Mouse (Mus musculus) neural tube, embryonic 12.5 days (tissue): ENCODE data around the gene S1pr5. TPM values are rescaled to one million over a fixed set of nuclear protein-coding genes. Genes with fewer than 3 reads are reported as not detected.
"Not testable (repeated sequence)": the region's sequence is repeated elsewhere in the genome, so short reads cannot be mapped to it uniquely, and the experiment has no call there.

Source experiments
- ATAC-seq: fragments of 200-750 bp; cut with Nextera tagmentation; 2 replicates; pipeline ENCODE4 v1.8.0; 2017; ENCODE audit warnings: low read depth, mild to moderate bottlenecking, moderate TSS enrichment, moderate library complexity; ENCODE audit not compliant: low FRiP score
- H3K27ac ChIP-seq: fragments of 300-500 bp; sonication (generic); 2 replicates; pipeline ENCODE4 v1.5.1; 2016
- H3K27me3 ChIP-seq: fragments of 300-500 bp; sonication (generic); replicated peaks from 2 replicates; pipeline ENCODE4 v1.6.1; 2016; ENCODE audit warnings: mild to moderate bottlenecking
- H3K36me3 ChIP-seq: fragments of 300-500 bp; sonication (generic); 2 replicates; pipeline ENCODE4 v1.6.1; 2016; ENCODE audit warnings: mild to moderate bottlenecking
- H3K4me1 ChIP-seq: fragments of 300-500 bp; sonication (generic); 2 replicates; pipeline ENCODE4 v1.6.1; 2016
- H3K4me2 ChIP-seq: fragments of 300-500 bp; sonication (generic); replicated peaks from 2 replicates; pipeline ENCODE4 v1.6.1; 2016; ENCODE audit warnings: mild to moderate bottlenecking
- H3K4me3 ChIP-seq: fragments of 300-500 bp; sonication (generic); 2 replicates; pipeline ENCODE4 v1.5.1; 2016
- H3K9ac ChIP-seq: fragments of 300-500 bp; sonication (generic); 2 replicates; pipeline ENCODE4 v1.6.1; 2016; ENCODE audit warnings: mild to moderate bottlenecking
- H3K9me3 ChIP-seq: fragments of 300-500 bp; sonication (generic); 2 replicates; pipeline ENCODE4 v1.6.1; 2016; ENCODE audit warnings: mild to moderate bottlenecking
- WGBS: fragments of 180-500 bp; shearing (Covaris S2); methylation state at CpG from one replicate; pipeline ENCODE4 v1.1.7; 2016; 5-methylcytosine and 5-hydroxymethylcytosine counted together
- polyA plus RNA-seq: library from polyadenylated mRNA; unstranded; fragments of >200 nt; fragmentation: Nextera tagmentation; extraction: Ambion mirVana; gene quantifications from 2 replicates; pipeline ENCODE4 v1.2.1, GENCODE M21; 2016

Gene S1pr5
- polyA plus RNA-seq, result 1.5 and 2.0 TPM in 2 replicates

DNA sequence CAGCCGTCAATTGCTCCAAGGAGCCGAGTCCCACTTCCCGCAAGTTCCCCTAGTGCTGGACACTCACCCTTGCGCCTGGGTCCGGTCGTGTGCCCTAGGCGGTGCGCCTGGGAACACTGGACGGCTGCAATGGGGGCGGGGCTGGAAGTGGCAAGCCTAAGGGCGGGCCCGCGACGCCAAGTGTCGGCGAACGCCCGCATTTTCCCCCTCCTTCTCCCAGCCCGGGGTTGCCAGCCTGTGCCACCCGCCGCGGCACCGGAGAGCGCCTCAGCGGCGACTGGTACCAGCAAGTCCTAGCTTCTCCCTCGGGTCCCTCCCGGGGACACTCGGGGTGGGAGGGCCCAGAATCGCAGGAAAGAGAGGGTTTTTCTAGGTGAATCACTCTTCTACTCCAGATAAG is at the start of gene S1pr5:
Gene S1pr5, minus strand, starts transcription at position 118 of the 400 bp plus-strand sequence.
- Histone ChIP-seq H3K4me1 (peaks cover 24% of the 10 kb centered on the region), H3K4me3 (peak within 1 kb of the TSS; percentile 14; the same call in 1 of the 2 replicates), H3K27ac (no peak within 1 kb of the TSS), H3K9me3 (no peaks in the 10 kb centered on the region), H3K27me3 (peaks cover 78% of the 10 kb centered on the region), H3K9ac (no peak within 1 kb of the TSS), H3K4me2 (peak within 1 kb of the TSS; percentile 45), H3K36me3 (no peaks in the 10 kb centered on the region)
- WGBS, result under 1% methylated on average over 20 of the region's 30 CpGs
- ATAC-seq, result no peak

DNA sequence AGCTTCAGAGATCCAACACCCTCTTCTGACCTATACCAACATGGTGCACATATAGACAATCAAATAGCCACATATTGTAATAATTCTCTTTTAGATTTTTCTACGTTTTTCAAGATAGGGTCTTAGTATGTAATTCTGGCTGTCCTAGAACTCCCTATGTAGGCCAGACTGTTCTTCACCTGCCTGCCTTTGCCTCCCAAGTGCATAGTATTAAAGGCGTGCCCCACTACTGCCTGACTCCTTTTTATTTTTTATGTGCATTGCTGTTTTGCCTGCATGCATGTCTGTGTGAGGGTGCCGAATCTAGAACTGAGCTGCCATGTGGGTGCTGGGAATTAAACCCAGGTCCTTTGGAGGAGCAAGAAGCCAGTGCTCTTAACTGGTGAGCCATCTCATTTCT is 44.0 kb upstream of the S1pr5 start:
- no peaks in the 10 kb centered on the region for H3K27me3 ChIP-seq
- ATAC-seq, result no peak
- H3K4me3 ChIP-seq, result no peak overlapping the region
- no peak overlapping the region for H3K27ac ChIP-seq
- H3K4me2 ChIP-seq, result no peak overlapping the region
- WGBS, result 93% methylated on average over 3 of the region's 3 CpGs
- no peaks in the 10 kb centered on the region; the same call in 1 of the 2 replicates for H3K36me3 ChIP-seq
- no peak overlapping the region for H3K9ac ChIP-seq
- peaks cover 21% of the 10 kb centered on the region for H3K4me1 ChIP-seq
- H3K9me3 ChIP-seq, result no peaks in the 10 kb centered on the region

DNA sequence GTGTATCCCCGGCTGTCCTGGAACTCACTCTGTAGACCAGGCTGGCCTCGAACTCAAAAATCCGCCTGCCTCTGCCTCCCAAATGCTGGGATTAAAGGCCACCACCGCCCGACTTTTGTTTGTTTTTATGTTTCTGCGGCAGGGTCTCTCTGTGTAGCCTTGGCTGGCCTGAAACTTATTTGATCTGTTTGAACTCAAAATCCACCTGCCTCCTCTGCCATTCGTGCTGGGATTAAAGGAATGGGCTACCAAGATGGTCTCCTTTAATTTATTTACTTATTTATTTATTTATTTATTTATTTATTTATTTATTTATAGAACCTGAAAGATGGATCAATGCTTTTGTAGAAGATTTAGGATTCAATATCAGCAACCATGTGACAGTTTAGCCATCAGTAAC is 43.6 kb upstream of the S1pr5 start:
- Histone ChIP-seq H3K27ac (0 out of 2 replicates have a peak overlapping the region, but pooled peaks have one; percentile 57), H3K9ac (0 out of 2 replicates have a peak overlapping the region, but pooled peaks have one; percentile 8), H3K4me2 (peak overlapping the region; percentile 89), H3K4me3 (peak overlapping the region; percentile 35; the same call in 1 of the 2 replicates), H3K4me1 (peaks cover 25% of the 10 kb centered on the region)
- not testable (repeated sequence) for H3K36me3 ChIP-seq, H3K27me3 ChIP-seq, ATAC-seq, H3K9me3 ChIP-seq
- WGBS, result 17% methylated on average over 7 of the region's 7 CpGs

DNA sequence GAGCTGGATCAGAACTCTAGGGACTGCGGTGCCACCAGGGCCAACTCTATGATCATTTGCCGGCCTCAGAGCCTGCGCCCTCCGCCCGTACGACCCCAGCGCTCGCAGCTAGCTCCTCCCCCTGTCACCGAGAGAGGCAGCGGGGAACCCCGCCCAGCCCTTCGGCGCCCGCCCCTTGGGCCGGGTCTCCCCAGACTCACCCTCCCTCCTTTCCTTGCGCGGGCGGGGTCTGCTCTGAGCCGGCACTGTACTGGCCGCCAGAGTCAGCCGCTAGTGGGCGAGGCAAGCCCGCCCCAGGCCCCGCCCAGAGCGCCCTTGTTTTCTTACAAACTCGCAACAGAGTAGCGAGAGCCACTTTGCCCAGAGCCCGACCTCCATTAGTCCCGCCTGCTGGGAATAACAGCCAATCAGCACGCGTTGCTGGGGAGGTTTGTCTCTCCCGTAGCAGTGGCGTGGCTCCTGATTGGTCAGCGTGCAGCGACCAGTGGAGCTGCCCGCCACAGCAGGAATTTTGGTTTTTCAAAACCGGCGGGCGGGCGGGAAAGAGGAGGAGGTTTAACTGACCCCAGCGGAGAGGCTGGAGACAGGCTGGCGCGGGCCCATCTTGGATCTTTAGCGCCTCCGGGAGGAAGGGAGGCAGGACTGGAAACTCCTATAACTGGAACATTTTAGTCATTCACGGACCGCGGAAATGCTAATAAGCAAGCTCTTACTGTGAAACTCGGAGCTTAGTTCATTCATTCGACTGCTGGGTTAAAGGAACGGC is 43.0 kb upstream of the S1pr5 start, which contains the start of gene Cdkn2d:
Gene Cdkn2d, minus strand, starts transcription at position 386 of the 766 bp plus-strand sequence.
- ATAC-seq, result peak; percentile 96
- Histone ChIP-seq H3K4me3 (peak within 1 kb of the TSS; percentile 63), H3K27me3 (no peaks in the 10 kb centered on the region), H3K4me1 (peaks cover 32% of the 10 kb centered on the region), H3K27ac (peak within 1 kb of the TSS; percentile 74), H3K9ac (peak within 1 kb of the TSS; percentile 73), H3K9me3 (no peaks in the 10 kb centered on the region), H3K4me2 (peak within 1 kb of the TSS; percentile 89), H3K36me3 (no peaks in the 10 kb centered on the region; the same call in 1 of the 2 replicates)
- WGBS, result under 1% methylated on average over 51 of the region's 51 CpGs

DNA sequence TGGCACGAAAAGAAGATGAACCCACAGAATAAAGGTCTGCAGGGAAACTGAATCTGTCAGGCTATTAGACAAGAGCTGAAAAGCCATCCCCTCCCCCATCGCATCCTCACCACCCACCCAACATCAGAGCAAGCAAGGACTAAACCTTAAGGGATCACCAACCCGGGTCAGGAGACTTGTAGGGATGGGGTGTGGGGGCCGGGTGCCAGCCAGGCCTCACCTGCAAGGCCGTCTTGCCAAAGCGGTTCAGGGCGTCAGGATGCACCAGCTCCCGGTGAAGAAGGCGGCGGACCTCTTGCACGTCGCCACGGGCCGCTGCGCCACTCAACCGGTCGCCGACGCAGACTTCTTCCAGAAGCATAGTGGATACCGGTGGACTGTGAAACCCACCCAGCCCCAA is 42.3 kb upstream of the S1pr5 start:
- Histone ChIP-seq H3K9ac (peak overlapping the region; percentile 73), H3K36me3 (no peaks in the 10 kb centered on the region; the same call in 1 of the 2 replicates), H3K4me2 (peak overlapping the region; percentile 89), H3K4me1 (peaks cover 32% of the 10 kb centered on the region), H3K27ac (peak overlapping the region; percentile 74), H3K27me3 (no peaks in the 10 kb centered on the region), H3K4me3 (peak overlapping the region; percentile 63), H3K9me3 (no peaks in the 10 kb centered on the region)
- ATAC-seq, result peak; percentile 10
- whole genome bisulfite sequencing, result under 1% methylated on average over 20 of the region's 20 CpGs

DNA sequence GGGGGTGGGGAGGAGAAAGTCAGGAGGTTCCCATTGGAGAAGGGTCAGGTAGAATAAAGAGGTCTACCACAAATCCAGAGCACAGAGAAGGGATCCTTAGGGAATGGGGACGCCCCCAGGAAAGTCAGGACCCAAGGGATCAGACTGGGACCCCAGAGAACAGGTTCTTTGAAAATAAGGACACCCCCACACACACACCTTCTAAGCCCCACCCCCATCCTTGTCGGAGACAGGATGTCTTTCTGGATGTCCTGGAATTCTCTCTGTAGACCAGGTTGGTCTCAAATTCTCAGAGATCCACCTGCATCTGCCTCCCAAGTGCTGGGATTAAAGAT is 41.1 kb upstream of the S1pr5 start:
- H3K9me3 ChIP-seq, result no peaks in the 10 kb centered on the region
- WGBS, result 79% methylated on average over 2 of the region's 2 CpGs

DNA sequence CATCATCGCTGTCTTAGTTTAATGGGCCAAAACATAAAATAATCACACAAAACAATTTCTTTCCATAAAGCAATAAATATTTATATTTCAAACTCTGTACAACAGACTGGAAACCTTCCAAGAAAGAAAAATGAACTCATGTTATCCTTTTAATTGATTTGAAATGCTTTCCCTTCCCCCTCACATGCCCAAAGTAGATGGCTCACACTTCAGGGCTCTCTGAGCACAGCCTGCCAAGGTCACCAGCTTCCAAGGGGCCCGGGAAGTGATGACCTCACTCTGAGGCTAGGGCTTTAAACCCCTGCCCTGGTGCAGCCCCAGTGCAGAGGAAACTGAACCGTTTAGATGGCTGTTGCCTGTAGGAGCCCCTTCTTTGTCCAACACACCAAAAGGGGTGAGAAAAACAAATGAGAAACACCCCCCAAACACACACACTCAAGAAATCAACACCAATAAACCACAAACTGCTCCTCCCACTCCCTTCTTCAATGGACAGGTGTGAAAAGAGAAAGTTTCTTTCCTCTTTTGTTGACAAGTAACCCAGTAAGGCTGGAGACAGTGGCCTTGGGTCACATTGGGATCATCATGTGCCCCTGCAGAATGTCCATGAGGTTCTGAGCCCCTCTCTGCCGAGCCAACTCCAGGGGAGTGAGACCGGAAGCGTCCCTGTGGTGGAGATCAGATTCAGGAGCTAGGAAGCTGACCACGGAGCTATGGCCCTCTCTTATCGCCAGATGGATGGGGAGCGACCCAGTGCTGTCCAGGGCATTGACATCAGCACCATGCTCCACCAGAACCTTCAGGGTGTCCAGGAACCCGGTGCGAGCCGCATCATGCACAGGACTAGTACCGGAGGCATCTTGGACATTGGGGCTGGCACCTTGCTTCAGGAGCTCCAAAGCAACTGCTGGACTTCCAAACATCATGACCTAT is 40.4 kb upstream of the S1pr5 start:
- Histone ChIP-seq H3K36me3 (peaks cover 14% of the 10 kb centered on the region), H3K27ac (no peak overlapping the region), H3K27me3 (no peaks in the 10 kb centered on the region), H3K4me3 (peak overlapping the region; percentile 70), H3K9ac (0 out of 2 replicates have a peak overlapping the region, but pooled peaks have one; percentile 71), H3K4me1 (peaks cover 32% of the 10 kb centered on the region), H3K4me2 (peak overlapping the region; percentile 89), H3K9me3 (no peaks in the 10 kb centered on the region)
- 78% methylated on average over 13 of the region's 13 CpGs for WGBS
- no peak for ATAC-seq

More for the DNA sequence above, 41.1 kb upstream of the S1pr5 start:
- Histone ChIP-seq H3K4me1 (peaks cover 32% of the 10 kb centered on the region), H3K27ac (no peak overlapping the region), H3K9ac (no peak overlapping the region), H3K4me3 (peak overlapping the region; percentile 63; the same call in 1 of the 2 replicates), H3K4me2 (peak overlapping the region; percentile 89), H3K36me3 (peaks cover 8% of the 10 kb centered on the region), H3K27me3 (no peaks in the 10 kb centered on the region)
- no peak for ATAC-seq

DNA sequence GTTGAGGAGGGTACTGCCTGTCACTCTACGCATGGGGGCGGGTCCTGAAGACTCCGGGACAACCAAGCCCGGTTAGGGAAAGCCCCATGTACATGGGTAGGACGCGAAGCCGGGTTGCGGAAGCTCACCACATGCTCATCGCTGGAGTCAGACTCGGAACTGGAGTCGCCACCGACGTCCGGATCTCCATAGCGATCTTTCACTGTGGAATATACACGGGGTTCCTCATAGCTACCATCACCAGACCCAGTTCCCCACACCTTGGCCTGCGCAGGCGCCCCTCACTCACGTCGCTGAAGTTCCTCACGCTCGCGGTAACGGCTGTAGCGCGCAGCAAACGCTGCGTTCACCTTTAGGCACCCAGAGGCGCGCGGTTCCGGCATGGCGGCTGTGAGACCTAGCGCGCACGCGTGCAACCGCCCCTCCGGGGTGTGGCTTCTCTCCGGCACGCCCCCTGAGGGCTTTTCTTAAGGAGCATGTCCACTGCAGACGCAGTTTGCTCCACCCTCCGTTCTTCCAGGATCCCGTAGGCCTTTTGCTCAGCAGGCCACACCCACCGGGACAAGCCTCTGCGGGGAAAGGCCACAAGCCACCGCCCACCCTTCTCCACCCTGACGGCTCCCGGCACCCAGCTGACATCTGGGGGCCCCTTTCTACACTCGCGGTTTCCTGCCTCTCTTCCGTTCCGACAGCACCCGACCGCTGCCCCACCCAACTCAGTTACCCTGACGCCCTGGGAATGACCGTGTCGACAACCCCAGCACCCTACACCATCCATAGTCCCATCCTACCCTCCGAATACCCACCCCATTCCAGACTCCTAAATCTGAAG is 39.5 kb upstream of the S1pr5 start, which contains the start of gene Kri1:
Gene Kri1, minus strand, starts transcription at position 399 of the 832 bp plus-strand sequence.
- H3K4me2 ChIP-seq, result peak within 1 kb of the TSS; percentile 89
- H3K9ac ChIP-seq, result peak within 1 kb of the TSS; percentile 71
- peak within 1 kb of the TSS; percentile 70 for H3K4me3 ChIP-seq
- no peak within 1 kb of the TSS for H3K27ac ChIP-seq
- 1% methylated on average over 59 of the region's 59 CpGs for WGBS
- H3K27me3 ChIP-seq, result no peaks in the 10 kb centered on the region
- peaks cover 32% of the 10 kb centered on the region for H3K4me1 ChIP-seq
- H3K36me3 ChIP-seq, result peaks cover 17% of the 10 kb centered on the region
- H3K9me3 ChIP-seq, result no peaks in the 10 kb centered on the region
- ATAC-seq, result peak; percentile 54

DNA sequence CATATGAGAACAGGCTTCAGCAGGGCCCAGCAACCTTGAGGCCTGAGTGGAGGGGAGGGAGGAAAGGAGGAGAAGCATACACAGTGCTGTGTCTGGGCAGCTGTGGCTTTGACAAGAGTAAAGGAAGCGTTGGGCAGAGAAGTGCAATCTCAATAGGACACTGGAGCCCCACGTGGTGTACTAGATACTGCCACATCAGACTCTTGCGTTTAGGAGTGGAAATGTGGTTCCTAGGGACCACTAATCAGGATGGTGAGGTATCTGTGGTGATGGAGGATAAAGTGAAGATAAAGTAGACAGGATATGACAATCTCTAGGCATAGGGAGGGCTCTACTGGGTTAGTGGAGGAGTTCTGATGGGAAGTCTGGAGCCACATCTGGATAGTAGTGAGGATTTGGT is 38.5 kb upstream of the S1pr5 start:
- H3K36me3 ChIP-seq, result peaks cover 22% of the 10 kb centered on the region
- H3K9me3 ChIP-seq, result no peaks in the 10 kb centered on the region
- peaks cover 32% of the 10 kb centered on the region for H3K4me1 ChIP-seq
- peak overlapping the region; percentile 71; the same call in 1 of the 2 replicates for H3K9ac ChIP-seq
- peak overlapping the region; percentile 89 for H3K4me2 ChIP-seq
- ATAC-seq, result no peak
- 72% methylated on average over 3 of the region's 3 CpGs for WGBS
- no peak overlapping the region for H3K27ac ChIP-seq
- H3K4me3 ChIP-seq, result peak overlapping the region; percentile 70; the same call in 1 of the 2 replicates
- H3K27me3 ChIP-seq, result no peaks in the 10 kb centered on the region

DNA sequence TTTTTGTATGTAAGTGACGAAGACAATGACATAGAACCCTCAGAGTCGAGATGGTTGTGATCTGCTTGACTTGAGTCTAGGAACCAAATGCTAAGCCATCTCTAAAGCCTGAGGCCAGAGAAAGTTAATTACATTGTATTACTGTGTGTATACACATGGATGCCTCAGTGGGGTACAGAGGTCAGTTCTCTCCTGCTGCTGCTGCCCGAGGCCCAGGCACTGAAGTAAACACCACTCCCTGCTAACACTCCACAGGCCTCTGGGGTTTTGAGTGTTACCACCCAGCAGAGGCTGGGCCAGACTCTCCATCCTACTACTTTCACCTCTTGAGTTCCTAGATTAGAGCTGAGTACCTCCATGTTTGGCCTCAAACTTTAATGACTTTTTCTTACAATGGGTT is 35.8 kb upstream of the S1pr5 start:
- no peak overlapping the region for H3K27ac ChIP-seq
- WGBS, result 87% methylated on average over 3 of the region's 3 CpGs
- no peaks in the 10 kb centered on the region for H3K27me3 ChIP-seq
- H3K4me1 ChIP-seq, result peaks cover 20% of the 10 kb centered on the region
- no peaks in the 10 kb centered on the region for H3K9me3 ChIP-seq
- no peak for ATAC-seq
- H3K36me3 ChIP-seq, result peaks cover 47% of the 10 kb centered on the region
- no peak overlapping the region for H3K9ac ChIP-seq
- no peak overlapping the region for H3K4me3 ChIP-seq
- no peak overlapping the region for H3K4me2 ChIP-seq

DNA sequence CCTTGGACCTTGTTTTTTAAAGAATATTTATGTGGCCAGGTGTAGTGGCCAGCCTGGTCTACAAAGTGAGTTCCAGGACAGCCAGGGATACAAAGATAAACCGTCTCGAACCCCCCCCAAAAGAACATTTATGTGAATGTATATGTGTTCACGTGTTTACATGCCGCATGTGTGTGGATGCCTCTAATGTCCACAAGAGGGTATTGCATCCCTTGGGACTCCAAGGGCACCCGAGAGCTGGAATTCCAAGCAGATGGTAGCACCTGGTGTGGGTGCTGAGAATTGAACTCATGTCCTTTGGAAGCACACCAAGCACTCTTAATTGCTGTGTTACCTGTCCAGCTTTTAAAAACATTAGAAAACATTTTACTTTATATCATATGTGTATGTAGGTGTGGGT is 35.3 kb upstream of the S1pr5 start:
- Histone ChIP-seq H3K4me3 (no peak overlapping the region), H3K36me3 (peaks cover 49% of the 10 kb centered on the region), H3K9ac (no peak overlapping the region), H3K4me1 (peaks cover 16% of the 10 kb centered on the region), H3K27ac (no peak overlapping the region), H3K4me2 (no peak overlapping the region), H3K27me3 (no peaks in the 10 kb centered on the region), H3K9me3 (no peaks in the 10 kb centered on the region)
- 91% methylated on average over 5 of the region's 5 CpGs for WGBS
- no peak for ATAC-seq
